Mouse (Mus musculus) cerebellum, adult (tissue): ENCODE data around the gene Angptl7.
A peak's percentile ranks its signal among the peaks of the same experiment; 100 is the strongest.

Source experiments
- ATAC-seq: cut with Nextera tagmentation; 2 replicates; pipeline ENCODE4 v1.9.2; 2017; ENCODE audit warnings: mild to moderate bottlenecking, moderate library complexity, mixed read lengths; ENCODE audit not compliant: insufficient number of reproducible peaks, low FRiP score, low TSS enrichment

Angptl7 gene

GRCm38 (mm10) chr4:148460656-148461284, 39.5 kb downstream of the Angptl7 start:
- ATAC-seq, result no peak

- no peak for ATAC-seq
These were observed 44.7 kb downstream of the Angptl7 start for GRCm38 (mm10) chr4:148455477-148456025.

GRCm38 (mm10) chr4:148453707-148454106, 46.6 kb downstream of the Angptl7 start:
- ATAC-seq, result no peak

GRCm38 (mm10) chr4:148448853-148449245, 51.4 kb downstream of the Angptl7 start:
- ATAC-seq, result no peak

DNA sequence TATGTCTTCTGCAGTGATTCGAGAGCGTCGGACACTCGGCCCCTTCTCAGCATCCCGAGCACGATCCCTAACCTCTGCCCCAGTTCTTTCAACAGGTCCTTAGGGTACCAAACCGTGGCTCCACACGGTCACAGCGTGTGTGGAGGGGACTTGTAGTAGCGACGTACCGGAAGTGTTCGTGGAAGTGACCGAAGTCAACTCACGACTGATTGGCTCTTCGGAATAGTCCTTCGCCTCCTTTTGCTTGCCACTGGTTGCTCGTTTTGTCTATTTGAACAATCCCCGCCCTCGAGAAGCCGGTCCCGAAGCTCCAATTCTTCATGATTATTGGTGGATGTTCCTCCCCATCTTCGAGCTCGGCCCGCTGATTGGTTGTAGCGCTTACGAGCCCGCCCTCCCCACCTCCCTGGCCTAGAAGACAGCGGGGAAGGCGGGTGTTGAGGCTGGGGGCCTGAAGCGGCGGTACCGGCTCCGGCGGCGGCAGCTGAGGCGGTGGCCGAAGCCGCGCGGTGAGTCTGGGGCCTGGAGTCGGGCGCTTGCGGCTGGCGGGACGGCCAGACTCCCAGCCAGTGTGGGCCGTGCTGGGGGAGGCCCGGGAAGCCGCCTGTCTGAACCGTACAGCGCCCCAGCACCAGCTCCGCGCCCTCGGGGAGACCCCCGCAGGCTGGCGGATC, 51.9 kb downstream of the Angptl7 start, which contains the start of gene Mtor:
Gene Mtor, plus strand, starts transcription at position 433 of the 674 bp plus-strand sequence.
- peak; percentile 99 for ATAC-seq
